Mouse (Mus musculus) E14TG2a.4 (cell line): ENCODE data around the gene Serpinf2.
A peak's percentile ranks its signal among the peaks of the same experiment; 100 is the strongest.

Experiments
- H3K27me3 ChIP-seq: 2 replicates; pipeline ENCODE4 v1.6.1; 2014; ENCODE audit warnings: low read length, control low read depth; ENCODE audit not compliant: insufficient read depth
- H3K36me3 ChIP-seq: 2 replicates; pipeline ENCODE4 v1.6.1; 2014; ENCODE audit warnings: low read length, control low read depth; ENCODE audit not compliant: insufficient read depth
- H3K4me1 ChIP-seq: replicated peaks from 2 replicates; pipeline ENCODE4 v1.6.1; 2014; ENCODE audit warnings: low read depth, low read length, control low read depth
- H3K4me3 ChIP-seq: replicated peaks from 2 replicates; pipeline ENCODE4 v1.5.1; 2014; ENCODE audit warnings: mild to moderate bottlenecking, low read length
- H3K9me3 ChIP-seq: 2 replicates; pipeline ENCODE4 v1.6.1; 2014; ENCODE audit warnings: low read length, control low read depth
- CTCF ChIP-seq: conservative IDR thresholded peaks from 2 replicates; pipeline ENCODE4 v1.5.1; 2014; ENCODE audit warnings: low read length
- NANOG ChIP-seq: IDR thresholded peaks from 2 replicates; pipeline ENCODE4 v1.6.1; 2014; ENCODE audit warnings: borderline replicate concordance, low read length, mixed read lengths
- POU5F1 ChIP-seq: IDR thresholded peaks from 2 replicates; pipeline ENCODE4 v1.6.1; 2014; ENCODE audit warnings: low read length, borderline replicate concordance

The Serpinf2 gene

DNA sequence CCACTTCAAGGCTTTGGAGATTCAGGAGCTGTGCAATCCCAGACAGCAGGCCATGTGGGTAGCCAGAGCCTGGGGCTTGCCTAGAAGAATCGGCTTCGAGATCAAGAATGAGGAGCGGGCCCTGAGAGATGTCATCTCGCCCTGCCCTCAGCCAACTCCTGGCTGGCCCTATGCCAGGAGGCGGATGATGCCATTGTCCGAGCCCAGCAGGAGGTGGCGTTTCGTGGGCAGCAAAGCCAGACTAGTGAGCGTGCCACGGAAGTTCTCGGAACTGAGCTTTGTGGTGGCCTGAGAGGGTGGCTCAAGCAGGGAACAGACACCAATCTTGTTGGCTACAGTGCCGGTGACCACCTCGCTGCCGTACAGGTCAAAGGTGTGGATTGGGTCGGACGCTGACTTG lies 2.2 kb upstream of the Serpinf2 start:
- Histone ChIP-seq H3K27me3 (peaks cover 61% of the 10 kb centered on the region), H3K36me3 (no peaks in the 10 kb centered on the region), H3K9me3 (no peaks in the 10 kb centered on the region), H3K4me3 (no peak overlapping the region), H3K4me1 (peaks cover 43% of the 10 kb centered on the region)
- TF ChIP-seq CTCF (no peak), NANOG (no peak), POU5F1 (no peak)

DNA sequence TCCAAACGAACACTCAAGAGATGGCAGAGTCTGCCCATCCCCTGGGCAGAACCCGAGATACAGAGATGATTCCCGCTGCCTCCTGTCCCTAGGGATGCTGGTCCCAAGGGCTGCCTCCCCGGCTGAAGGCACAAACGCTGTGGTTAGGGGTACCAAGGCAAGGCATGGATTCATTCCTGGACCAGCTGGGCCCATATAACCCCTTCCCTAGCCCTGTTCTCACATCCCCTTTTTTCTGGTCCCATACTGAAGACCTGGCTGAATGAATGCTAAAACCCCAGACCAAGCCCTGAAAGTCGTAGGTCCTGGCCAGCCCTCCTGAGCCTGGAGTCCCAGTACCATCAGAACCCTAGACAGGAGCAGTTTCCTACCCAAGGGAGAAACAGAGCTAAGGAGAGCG lies 1.6 kb upstream of the Serpinf2 start:
- TF ChIP-seq CTCF, result no peak
- TF ChIP-seq NANOG, result no peak
- no peak for TF ChIP-seq POU5F1
- no peak overlapping the region for H3K4me3 ChIP-seq
- H3K36me3 ChIP-seq, result no peaks in the 10 kb centered on the region
- peaks cover 47% of the 10 kb centered on the region for H3K4me1 ChIP-seq
- H3K9me3 ChIP-seq, result no peaks in the 10 kb centered on the region
- H3K27me3 ChIP-seq, result peaks cover 62% of the 10 kb centered on the region

DNA sequence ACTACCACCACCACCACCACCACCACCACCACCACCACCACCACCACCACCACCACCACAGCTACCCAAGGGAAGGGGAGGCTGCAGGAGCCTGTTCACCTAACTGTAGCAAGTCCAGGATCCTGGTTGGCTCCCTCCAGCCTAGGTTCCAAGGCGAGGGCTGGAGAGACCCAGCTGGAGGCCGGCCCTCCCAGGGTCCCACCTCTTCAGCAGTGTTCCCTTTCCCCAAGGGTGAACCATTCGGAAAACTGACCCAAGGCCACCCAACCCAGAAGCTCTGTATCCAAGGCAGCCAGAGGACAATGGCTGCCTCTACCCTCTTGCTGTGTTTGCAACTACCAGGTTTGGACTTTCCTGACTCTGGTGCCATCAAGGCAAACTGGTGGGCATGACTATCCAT lies 560 bp upstream of the Serpinf2 start:
- peaks cover 60% of the 10 kb centered on the region for H3K27me3 ChIP-seq
- no peaks in the 10 kb centered on the region for H3K9me3 ChIP-seq
- H3K4me3 ChIP-seq, result no peak overlapping the region
- no peak for TF ChIP-seq CTCF
- TF ChIP-seq POU5F1, result no peak
- TF ChIP-seq NANOG, result no peak
- H3K4me1 ChIP-seq, result peaks cover 41% of the 10 kb centered on the region
- no peaks in the 10 kb centered on the region for H3K36me3 ChIP-seq

DNA sequence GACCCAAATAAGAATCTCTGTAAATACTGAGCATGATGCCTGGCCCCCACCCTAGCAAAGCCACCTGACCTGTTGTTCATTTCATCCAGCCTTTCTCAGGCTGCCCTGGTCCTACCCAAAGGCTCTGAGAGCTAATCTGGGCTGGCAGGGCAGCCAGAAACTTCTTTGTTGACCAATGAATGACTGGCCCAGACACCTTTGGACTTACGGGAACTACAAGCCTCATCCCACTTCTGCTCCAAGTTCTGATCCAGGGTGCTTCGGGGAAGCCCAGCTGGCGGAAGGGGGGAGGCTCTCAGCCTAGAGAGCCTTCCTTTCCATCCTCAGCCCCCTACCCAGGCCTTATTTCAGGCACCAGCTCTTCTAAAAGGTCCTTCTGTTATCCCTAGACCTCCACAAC lies 587 bp downstream of the Serpinf2 start:
- peaks cover 50% of the 10 kb centered on the region for H3K27me3 ChIP-seq
- H3K4me1 ChIP-seq, result peaks cover 30% of the 10 kb centered on the region
- TF ChIP-seq NANOG, result no peak
- no peak for TF ChIP-seq POU5F1
- no peak for TF ChIP-seq CTCF
- peaks cover 6% of the 10 kb centered on the region for H3K9me3 ChIP-seq
- H3K36me3 ChIP-seq, result no peaks in the 10 kb centered on the region
- H3K4me3 ChIP-seq, result no peak overlapping the region

DNA sequence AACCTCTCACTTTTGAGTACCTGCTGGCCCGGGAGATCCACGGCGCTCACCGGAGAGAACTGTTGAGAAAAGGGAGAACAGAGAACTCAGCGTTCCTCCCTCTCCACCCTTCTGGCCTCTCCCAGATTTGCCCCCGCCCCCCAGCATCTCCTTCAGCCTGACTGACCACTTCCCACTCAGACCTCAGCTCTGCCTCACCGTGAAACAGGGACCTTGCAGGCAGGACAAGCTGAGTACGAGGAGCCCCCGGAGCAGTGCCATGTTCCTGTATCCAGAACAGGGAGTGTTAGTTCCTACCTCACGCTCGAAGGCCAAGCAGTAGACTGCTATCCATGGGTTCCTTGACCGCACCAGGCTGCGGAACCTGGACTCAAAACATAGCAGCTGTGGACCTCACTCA lies 1.2 kb downstream of the Serpinf2 start:
- peaks cover 47% of the 10 kb centered on the region for H3K27me3 ChIP-seq
- H3K36me3 ChIP-seq, result no peaks in the 10 kb centered on the region
- H3K9me3 ChIP-seq, result peaks cover 6% of the 10 kb centered on the region
- H3K4me3 ChIP-seq, result no peak overlapping the region
- no peak for TF ChIP-seq CTCF
- no peak for TF ChIP-seq NANOG
- TF ChIP-seq POU5F1, result no peak
- H3K4me1 ChIP-seq, result peaks cover 24% of the 10 kb centered on the region

DNA sequence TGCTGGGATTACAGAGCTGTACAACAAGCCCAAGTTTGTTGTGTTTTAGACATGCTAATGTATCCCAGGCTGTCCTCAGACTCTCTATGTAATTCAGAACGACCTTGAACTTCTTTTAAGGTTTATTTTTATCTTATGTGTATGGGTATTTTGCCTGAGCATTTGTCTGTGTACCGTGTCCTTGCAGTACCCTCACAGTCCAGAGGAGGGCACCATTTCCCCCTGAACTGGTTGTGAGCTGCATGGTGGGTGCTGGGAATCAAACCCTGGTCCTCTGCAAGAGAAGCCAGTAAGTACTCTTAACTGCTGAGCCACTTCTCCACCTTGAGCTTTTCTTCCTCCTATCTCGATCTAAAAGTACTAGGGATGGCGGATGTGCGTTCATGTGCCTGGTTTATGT lies 5.3 kb downstream of the Serpinf2 start:
- H3K4me1 ChIP-seq, result peaks cover 14% of the 10 kb centered on the region
- no peaks in the 10 kb centered on the region for H3K36me3 ChIP-seq
- H3K9me3 ChIP-seq, result peaks cover 6% of the 10 kb centered on the region
- no peak overlapping the region for H3K4me3 ChIP-seq
- TF ChIP-seq NANOG (no peak), CTCF (peak; percentile 69), POU5F1 (no peak)
- H3K27me3 ChIP-seq, result peaks cover 52% of the 10 kb centered on the region

DNA sequence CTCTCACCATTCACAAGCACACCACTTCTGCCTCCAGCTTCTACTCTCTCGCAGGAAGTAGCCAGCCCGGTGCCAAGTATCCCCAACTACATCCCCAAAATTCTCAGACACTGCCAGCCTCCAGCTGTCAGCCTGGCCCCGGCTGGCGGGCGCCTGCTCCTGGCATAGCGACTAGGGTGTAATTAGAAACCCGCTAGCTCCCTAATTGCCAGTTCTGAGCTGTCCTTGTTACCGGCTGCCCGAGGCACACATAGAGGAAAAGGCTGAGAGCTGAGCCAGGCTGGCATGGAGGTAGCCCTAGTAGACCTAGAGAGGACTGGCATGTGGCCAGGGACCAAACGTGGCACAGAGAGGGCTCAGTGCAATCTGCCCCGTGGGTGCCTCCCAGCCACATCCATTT lies 8.1 kb downstream of the Serpinf2 start:
- H3K27me3 ChIP-seq, result peaks cover 41% of the 10 kb centered on the region
- TF ChIP-seq POU5F1 (no peak), CTCF (no peak), NANOG (no peak)
- H3K4me3 ChIP-seq, result no peak overlapping the region
- H3K36me3 ChIP-seq, result no peaks in the 10 kb centered on the region
- peaks cover 6% of the 10 kb centered on the region for H3K9me3 ChIP-seq
- peaks cover 5% of the 10 kb centered on the region for H3K4me1 ChIP-seq

DNA sequence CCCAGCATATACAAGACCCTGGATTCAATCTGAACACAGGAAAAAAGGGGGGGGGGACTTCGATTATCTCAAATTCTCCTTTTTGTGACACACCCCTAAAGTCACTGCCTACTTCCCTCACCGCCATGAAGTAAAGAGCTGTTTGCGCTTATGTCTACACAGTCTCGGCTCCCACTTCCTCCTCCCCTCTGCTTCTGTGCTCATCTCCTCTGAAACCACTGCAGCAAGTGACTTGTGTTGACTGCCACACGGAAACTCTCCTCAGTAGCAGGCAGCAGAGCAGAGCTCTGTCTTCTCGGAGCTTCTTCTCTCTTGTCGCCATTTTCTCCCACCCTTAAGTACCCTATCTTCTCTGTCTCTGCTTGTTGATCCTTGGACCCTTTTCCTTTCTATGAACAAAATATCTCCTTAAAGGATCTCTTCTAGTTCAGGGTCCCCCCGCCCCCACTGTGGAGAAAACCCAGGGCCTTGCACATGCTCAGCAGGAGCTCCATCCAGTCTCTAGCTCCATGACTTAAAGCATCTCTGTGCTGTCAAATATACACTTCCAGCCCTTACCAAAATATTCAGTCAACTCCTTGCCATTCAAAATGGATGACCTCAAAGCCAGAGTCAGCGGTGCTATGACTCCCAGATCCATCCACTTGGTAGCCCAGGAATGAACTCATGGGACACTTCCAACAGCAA lies 10.2 kb downstream of the Serpinf2 start:
- TF ChIP-seq NANOG (no peak), CTCF (no peak), POU5F1 (no peak)
- no peaks in the 10 kb centered on the region for H3K36me3 ChIP-seq
- H3K4me1 ChIP-seq, result no peaks in the 10 kb centered on the region; the same call in 1 of the 2 replicates

DNA sequence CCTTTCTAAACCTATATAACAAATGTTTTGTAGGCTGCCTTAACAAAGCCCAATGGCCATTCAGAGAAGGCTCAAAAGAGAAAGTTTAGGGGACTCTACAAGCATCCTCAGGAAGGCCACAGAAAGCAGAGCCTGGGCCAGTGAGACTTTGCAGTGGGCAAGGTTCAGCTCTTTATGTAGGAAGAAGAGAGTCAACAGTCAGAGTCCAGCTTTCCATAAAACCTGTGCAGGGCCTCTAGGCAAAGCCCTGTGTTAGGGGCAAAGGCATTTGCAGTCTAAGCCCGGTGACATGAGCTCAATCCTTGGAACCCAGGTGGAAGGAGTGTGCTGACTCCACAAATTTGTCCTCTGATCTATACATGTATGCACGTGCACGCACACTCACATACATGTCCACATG lies 14.9 kb downstream of the Serpinf2 start:
- Histone ChIP-seq H3K4me1 (peaks cover 26% of the 10 kb centered on the region), H3K4me3 (no peak overlapping the region), H3K27me3 (peaks cover 42% of the 10 kb centered on the region), H3K9me3 (no peaks in the 10 kb centered on the region), H3K36me3 (no peaks in the 10 kb centered on the region)
- TF ChIP-seq CTCF (no peak), POU5F1 (no peak), NANOG (no peak)

More for the DNA sequence above, 10.2 kb downstream of the Serpinf2 start:
- H3K9me3 ChIP-seq, result peaks cover 1% of the 10 kb centered on the region
- H3K27me3 ChIP-seq, result peaks cover 40% of the 10 kb centered on the region
- H3K4me3 ChIP-seq, result no peak overlapping the region
